Mouse (Mus musculus): Measurements from ENCODE around the gene Gm20388. TPM values are rescaled to one million over a fixed set of nuclear protein-coding genes. Genes with fewer than 3 reads are reported as not detected.

Gm20388 gene
- polyA plus RNA-seq, 1 experiment from 2014 or later = not detected

DNA sequence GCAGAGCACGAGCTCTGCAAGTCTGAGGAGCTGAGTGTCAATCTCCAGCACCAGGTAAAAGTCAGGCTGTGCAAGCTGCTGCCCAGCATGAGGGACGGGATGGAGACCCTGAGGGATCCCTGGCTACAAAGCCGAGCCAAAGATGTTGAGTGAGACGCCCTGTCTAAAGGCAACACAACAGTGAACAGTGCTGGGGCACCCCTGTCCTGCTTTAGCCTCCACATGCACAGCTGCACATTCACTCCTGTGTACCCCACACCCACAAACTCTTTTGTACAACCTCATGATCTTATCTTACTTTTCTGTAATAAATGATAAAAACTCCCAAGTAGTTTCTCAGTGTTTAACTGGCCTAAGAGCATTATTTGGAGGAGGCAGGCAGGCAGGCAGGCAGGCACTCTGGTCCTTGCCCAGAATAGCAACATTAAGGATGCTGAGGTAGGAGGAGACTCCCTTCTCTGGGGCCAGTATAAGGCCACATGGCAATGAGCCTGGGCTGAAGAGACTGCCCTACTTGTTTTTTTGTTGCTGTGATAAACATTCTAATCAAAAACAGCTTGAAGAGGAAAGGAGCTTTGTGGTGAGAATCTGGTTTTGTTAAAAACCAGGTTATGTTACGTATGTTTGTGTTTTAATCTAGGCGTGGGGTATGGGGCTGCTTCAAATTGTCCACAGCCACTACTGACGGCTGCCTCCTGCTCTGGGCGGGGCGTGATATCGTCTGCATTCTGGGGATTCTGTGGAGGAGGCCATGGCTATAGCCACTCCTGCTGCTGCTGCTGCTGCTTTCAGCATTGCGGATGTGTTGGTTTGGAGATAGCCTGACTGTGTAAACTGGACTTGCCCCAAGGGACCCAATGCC, 3007.1 kb downstream of the Gm20388 start:
- peak; percentile 83; the same call in 1 of the 2 replicates for ATAC-seq (ENCODE audit: insufficient number of reproducible peaks, insufficient read depth, low FRiP score, low TSS enrichment)
- no peak overlapping the region for H3K9ac ChIP-seq
- H3K27ac ChIP-seq = peak overlapping the region; percentile 68
- peaks cover 17% of the 10 kb centered on the region; the same call in 1 of the 2 replicates for H3K36me3 ChIP-seq
- H3K4me2 ChIP-seq (replicated peaks) = 0 out of 2 replicates have a peak overlapping the region, but pooled peaks have one; percentile 8
- H3K4me3 ChIP-seq = no peak overlapping the region
- WGBS = 32% methylated on average over 11 of the region's 11 CpGs
- no peaks in the 10 kb centered on the region for H3K27me3 ChIP-seq
- peaks cover 29% of the 10 kb centered on the region for H3K4me1 ChIP-seq
- H3K9me3 ChIP-seq = no peaks in the 10 kb centered on the region

GRCm38 (mm10) chr8:122918438-122919107, 3007.9 kb downstream of the Gm20388 start:
- 62% methylated on average over 7 of the region's 7 CpGs for WGBS

DNA sequence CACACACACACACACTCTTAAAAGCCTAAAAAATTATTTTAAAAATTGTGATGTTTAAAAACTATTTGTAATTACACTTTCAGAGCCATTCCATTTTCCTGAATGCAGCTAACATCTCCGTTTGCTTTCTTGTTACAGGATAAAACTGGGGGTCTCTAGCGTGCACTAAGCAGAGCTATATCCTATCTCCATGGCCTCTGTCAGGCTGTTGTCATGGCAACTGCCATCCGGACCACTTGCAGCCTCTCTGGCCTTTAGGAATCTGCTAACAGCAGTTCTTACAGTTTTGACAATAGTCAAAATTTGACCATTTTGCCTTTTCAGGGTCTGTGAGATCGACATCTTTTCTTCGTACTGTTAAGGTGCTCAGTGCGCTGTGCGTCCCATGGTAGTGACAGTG, 3010.2 kb downstream of the Gm20388 start:
- H3K9ac ChIP-seq = no peak overlapping the region
- peaks cover 36% of the 10 kb centered on the region for H3K4me1 ChIP-seq
- WGBS = 82% methylated on average over 7 of the region's 7 CpGs
- H3K4me2 ChIP-seq (replicated peaks) = no peak overlapping the region
- H3K27ac ChIP-seq = no peak overlapping the region
- H3K36me3 ChIP-seq = no peaks in the 10 kb centered on the region
- no peak overlapping the region for H3K4me3 ChIP-seq
- no peaks in the 10 kb centered on the region for H3K27me3 ChIP-seq
- no peaks in the 10 kb centered on the region for H3K9me3 ChIP-seq
- ATAC-seq (ENCODE audit: insufficient number of reproducible peaks, insufficient read depth, low FRiP score, low TSS enrichment) = no peak

More at GRCm38 (mm10) chr8:122918438-122919107, 3007.9 kb downstream of the Gm20388 start:
- H3K27me3 ChIP-seq = no peaks in the 10 kb centered on the region
- H3K4me2 ChIP-seq (replicated peaks) = 0 out of 2 replicates have a peak overlapping the region, but pooled peaks have one; percentile 8
- no peak overlapping the region for H3K9ac ChIP-seq
- no peaks in the 10 kb centered on the region for H3K9me3 ChIP-seq
- peak overlapping the region; percentile 68 for H3K27ac ChIP-seq
- peaks cover 32% of the 10 kb centered on the region for H3K4me1 ChIP-seq
- ATAC-seq (ENCODE audit: insufficient number of reproducible peaks, insufficient read depth, low FRiP score, low TSS enrichment) = no peak
- peaks cover 14% of the 10 kb centered on the region; the same call in 1 of the 2 replicates for H3K36me3 ChIP-seq
- no peak overlapping the region for H3K4me3 ChIP-seq

- Histone ChIP-seq H3K4me2 (replicated peaks) (no peak overlapping the region), H3K9me3 (no peaks in the 10 kb centered on the region), H3K9ac (no peak overlapping the region), H3K27me3 (no peaks in the 10 kb centered on the region), H3K4me3 (no peak overlapping the region), H3K36me3 (no peaks in the 10 kb centered on the region), H3K27ac (no peak overlapping the region), H3K4me1 (peaks cover 22% of the 10 kb centered on the region)
- WGBS = 77% methylated on average over 3 of the region's 3 CpGs
- ATAC-seq (ENCODE audit: insufficient number of reproducible peaks, insufficient read depth, low FRiP score, low TSS enrichment) = no peak
Measured at GRCm38 (mm10) chr8:122922945-122923344, 3012.3 kb downstream of the Gm20388 start.

GRCm38 (mm10) chr8:122923431-122924090, 3012.9 kb downstream of the Gm20388 start:
- ATAC-seq (ENCODE audit: insufficient number of reproducible peaks, insufficient read depth, low FRiP score, low TSS enrichment) = no peak
- no peaks in the 10 kb centered on the region for H3K36me3 ChIP-seq
- no peaks in the 10 kb centered on the region for H3K27me3 ChIP-seq
- H3K4me1 ChIP-seq = peaks cover 16% of the 10 kb centered on the region
- no peak overlapping the region for H3K27ac ChIP-seq
- H3K9ac ChIP-seq = no peak overlapping the region
- H3K4me3 ChIP-seq = no peak overlapping the region
- no peaks in the 10 kb centered on the region for H3K9me3 ChIP-seq
- no peak overlapping the region for H3K4me2 ChIP-seq (replicated peaks)
- 59% methylated on average over 7 of the region's 7 CpGs for WGBS

- 78% methylated on average over 6 of the region's 6 CpGs for WGBS
- no peak overlapping the region for H3K27ac ChIP-seq
- H3K4me3 ChIP-seq = no peak overlapping the region
- no peak overlapping the region for H3K9ac ChIP-seq
- ATAC-seq (ENCODE audit: insufficient number of reproducible peaks, insufficient read depth, low FRiP score, low TSS enrichment) = no peak
- no peaks in the 10 kb centered on the region for H3K9me3 ChIP-seq
- no peaks in the 10 kb centered on the region for H3K27me3 ChIP-seq
- peaks cover 10% of the 10 kb centered on the region for H3K4me1 ChIP-seq
- H3K4me2 ChIP-seq (replicated peaks) = no peak overlapping the region
- H3K36me3 ChIP-seq = no peaks in the 10 kb centered on the region
Measured at GRCm38 (mm10) chr8:122924091-122924490, 3013.4 kb downstream of the Gm20388 start.

- Histone ChIP-seq H3K4me1 (peaks cover 12% of the 10 kb centered on the region), H3K27me3 (no peaks in the 10 kb centered on the region), H3K4me3 (no peak overlapping the region), H3K36me3 (no peaks in the 10 kb centered on the region), H3K9me3 (no peaks in the 10 kb centered on the region), H3K9ac (no peak overlapping the region), H3K4me2 (replicated peaks) (no peak overlapping the region), H3K27ac (no peak overlapping the region)
- WGBS = 91% methylated on average over 8 of the region's 8 CpGs
- no peak for ATAC-seq (ENCODE audit: insufficient number of reproducible peaks, insufficient read depth, low FRiP score, low TSS enrichment)
Measured at GRCm38 (mm10) chr8:122925939-122926722, 3015.5 kb downstream of the Gm20388 start.

- 82% methylated on average over 7 of the region's 7 CpGs for WGBS
- Histone ChIP-seq H3K4me3 (no peak overlapping the region), H3K36me3 (no peaks in the 10 kb centered on the region), H3K4me2 (replicated peaks) (no peak overlapping the region), H3K27ac (no peak overlapping the region), H3K4me1 (peaks cover 15% of the 10 kb centered on the region), H3K9me3 (no peaks in the 10 kb centered on the region), H3K9ac (no peak overlapping the region), H3K27me3 (no peaks in the 10 kb centered on the region)
- ATAC-seq (ENCODE audit: insufficient number of reproducible peaks, insufficient read depth, low FRiP score, low TSS enrichment) = no peak
Measured at GRCm38 (mm10) chr8:122926782-122927181, 3016.1 kb downstream of the Gm20388 start.

GRCm38 (mm10) chr8:122927841-122928240, 3017.2 kb downstream of the Gm20388 start:
- Histone ChIP-seq H3K4me1 (peaks cover 23% of the 10 kb centered on the region), H3K4me3 (no peak overlapping the region), H3K9me3 (no peaks in the 10 kb centered on the region), H3K9ac (no peak overlapping the region), H3K27me3 (no peaks in the 10 kb centered on the region), H3K27ac (no peak overlapping the region), H3K4me2 (replicated peaks) (no peak overlapping the region), H3K36me3 (no peaks in the 10 kb centered on the region)
- WGBS = 79% methylated on average over 3 of the region's 3 CpGs
- no peak for ATAC-seq (ENCODE audit: insufficient number of reproducible peaks, insufficient read depth, low FRiP score, low TSS enrichment)

DNA sequence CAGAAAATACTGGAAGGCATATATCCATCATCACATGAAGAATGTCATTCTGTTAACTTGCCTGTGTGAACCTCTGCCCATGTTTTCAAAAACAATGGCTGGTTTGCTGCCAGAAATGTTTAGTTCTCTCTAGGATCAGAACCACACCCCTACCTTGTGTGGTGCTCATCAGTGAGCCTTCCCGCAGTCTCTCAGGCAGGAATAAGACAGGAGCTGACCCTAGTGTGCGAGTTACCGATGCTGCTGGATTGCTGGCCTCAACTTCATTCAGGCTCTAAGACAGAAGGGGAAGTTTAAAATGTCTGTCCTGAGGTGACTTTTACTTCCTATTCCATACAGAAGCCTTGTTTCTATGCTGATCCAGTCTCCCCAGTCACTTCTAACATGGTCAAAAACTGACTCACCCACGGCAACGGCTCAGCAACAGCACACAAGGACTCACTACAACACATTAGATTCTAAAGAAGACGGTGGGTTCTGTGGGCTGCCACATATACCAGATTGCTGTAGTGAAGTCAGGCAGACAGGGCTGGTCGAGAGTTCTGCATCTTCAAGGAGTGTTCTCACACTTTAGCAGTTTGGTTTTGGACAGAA, 3018.1 kb downstream of the Gm20388 start:
- H3K9me3 ChIP-seq = no peaks in the 10 kb centered on the region
- ATAC-seq (ENCODE audit: insufficient number of reproducible peaks, insufficient read depth, low FRiP score, low TSS enrichment) = no peak
- no peak overlapping the region for H3K27ac ChIP-seq
- no peak overlapping the region for H3K4me2 ChIP-seq (replicated peaks)
- no peaks in the 10 kb centered on the region for H3K36me3 ChIP-seq
- no peaks in the 10 kb centered on the region for H3K27me3 ChIP-seq
- 86% methylated on average over 7 of the region's 7 CpGs for WGBS
- peaks cover 19% of the 10 kb centered on the region for H3K4me1 ChIP-seq
- no peak overlapping the region for H3K9ac ChIP-seq
- no peak overlapping the region for H3K4me3 ChIP-seq
